In genomic region chr5:35390848-35391655, GRCm38 (mm10) we compare ENCODE assay signal across 12 mouse cellular contexts. TPM values are rescaled to one million over a fixed set of nuclear protein-coding genes. Genes with fewer than 3 reads are reported as not detected.
A peak's percentile ranks its signal among the peaks of the same experiment; 100 is the strongest.
DNase-seq lines count a peak whose midpoint lies in the region; ATAC-seq and TF ChIP-seq lines count a peak whose summit lies in the region.
"Had no signal": no experiment of that assay in that cellular context is flagged by ENCODE, and none has a peak within 500 bp of the region (broad histone marks: within the 10 kb centered on the region; RNA-seq: fewer than 3 reads in every experiment).

No protein-coding gene starts in this region.

- no peak for TF ChIP-seq CTCF in lung, embryonic 14.5 days (IDR thresholded peaks at IDR 0.05; ENCODE audit: low read depth)

- no peaks in the 10 kb centered on the region for H3K9me3 ChIP-seq in lung, embryonic 14.5 days (ENCODE audit: low read depth, low read length)
- 0 out of 2 replicates have a peak, but pooled peaks cover 5% of the 10 kb centered on the region for H3K9me3 ChIP-seq in limb, embryonic 12.5 days
- no peaks in the 10 kb centered on the region for H3K9me3 ChIP-seq in stomach, embryonic 14.5 days (ENCODE audit: control insufficient read depth, low read depth, low read length)

- H3K27ac ChIP-seq in lung, embryonic 14.5 days (ENCODE audit: low read depth) = no peak overlapping the region
- H3K27ac ChIP-seq in limb, embryonic 12.5 days = no peak overlapping the region
- H3K27ac ChIP-seq in stomach, embryonic 14.5 days (ENCODE audit: low read length) = no peak overlapping the region

- peaks cover 100% of the 10 kb centered on the region for H3K27me3 ChIP-seq in lung, embryonic 14.5 days (ENCODE audit: insufficient read depth, low read length)
- peaks cover 100% of the 10 kb centered on the region for H3K27me3 ChIP-seq in limb, embryonic 12.5 days
- H3K27me3 ChIP-seq in stomach, embryonic 14.5 days (ENCODE audit: control insufficient read depth, insufficient read depth, low read length) = peaks cover 98% of the 10 kb centered on the region

- peak; percentile 20 for DNase-seq in embryo, embryonic 9.5 days (ENCODE audit: extremely low spot score)
- DNase-seq in embryo, embryonic 10 days (ENCODE audit: low spot score) = no peak
- DNase-seq in lung, embryonic 14.5 days = no peak
- no peak for DNase-seq in lung, postnatal 10 days
- no peak for DNase-seq in left cerebral cortex, postnatal 14 days (ENCODE audit: low spot score in 2 of 2)
- no peak for DNase-seq in urinary bladder, postnatal 25 days (ENCODE audit: low spot score)
- DNase-seq: left cerebral cortex, postnatal 4 days; thymus, adult 18-20 months had no signal

- H3K4me2 ChIP-seq in lung, embryonic 14.5 days = peak overlapping the region; percentile 58
- peak overlapping the region; percentile 61 for H3K4me2 ChIP-seq in limb, embryonic 12.5 days
- H3K4me2 ChIP-seq in stomach, embryonic 14.5 days (replicated peaks; ENCODE audit: low read depth, low read length) = peak overlapping the region; percentile 40; the same call in 1 of the 2 replicates

- WGBS in lung, embryonic 14.5 days = 3% methylated on average over 22 of the region's 22 CpGs
- 2% methylated on average over 22 of the region's 22 CpGs for WGBS in limb, embryonic 12.5 days
- WGBS in stomach, embryonic 14.5 days = 4% methylated on average over 22 of the region's 22 CpGs

- no peak overlapping the region for H3K9ac ChIP-seq in lung, embryonic 14.5 days
- H3K9ac ChIP-seq in limb, embryonic 12.5 days (replicated peaks) = no peak overlapping the region
- no peak overlapping the region for H3K9ac ChIP-seq in stomach, embryonic 14.5 days (replicated peaks; ENCODE audit: low read depth, low read length)

- no peak for ATAC-seq in lung, embryonic 14.5 days (ENCODE audit: insufficient read depth)
- no peak for ATAC-seq in limb, embryonic 12.5 days (ENCODE audit: insufficient number of reproducible peaks, insufficient read depth, low FRiP score, low TSS enrichment, low read depth)
- ATAC-seq in stomach, embryonic 14.5 days (ENCODE audit: insufficient number of reproducible peaks, insufficient read depth, low FRiP score, low read depth) = no peak

- intact Hi-C loops in left cerebral cortex, postnatal 14 days (cut with DNase I) = no loop called here

- H3K4me1 ChIP-seq in lung, embryonic 14.5 days (ENCODE audit: insufficient read depth) = no peaks in the 10 kb centered on the region
- H3K4me1 ChIP-seq in limb, embryonic 12.5 days (replicated peaks) = peaks cover 20% of the 10 kb centered on the region
- 0 out of 2 replicates have a peak, but pooled peaks cover 12% of the 10 kb centered on the region for H3K4me1 ChIP-seq in stomach, embryonic 14.5 days (ENCODE audit: control insufficient read depth, insufficient read depth, low read length)

- H3K36me3 ChIP-seq in lung, embryonic 14.5 days (ENCODE audit: insufficient read depth) = no peaks in the 10 kb centered on the region
- no peaks in the 10 kb centered on the region for H3K36me3 ChIP-seq in limb, embryonic 12.5 days
- no peaks in the 10 kb centered on the region for H3K36me3 ChIP-seq in stomach, embryonic 14.5 days (ENCODE audit: control insufficient read depth, insufficient read depth, low read length)

- H3K4me3 ChIP-seq in lung, embryonic 14.5 days (ENCODE audit: low read depth, low read length) = peak overlapping the region; percentile 34
- H3K4me3 ChIP-seq in limb, embryonic 12.5 days (replicated peaks) = peak overlapping the region; percentile 40
- H3K4me3 ChIP-seq in stomach, embryonic 14.5 days (ENCODE audit: low read depth, low read length) = 0 out of 2 replicates have a peak overlapping the region, but pooled peaks have one; percentile 21
- H3K4me3 ChIP-seq: erythroblast, embryonic 14.5 days had no signal

RNA-seq across cellular contexts. Expression of gene Hmx1, which starts 2.1 kb away (rescaled TPM):
- polyA plus RNA-seq in lung, embryonic 14.5 days (2014; fragmentation: Nextera tagmentation; extraction: Ambion mirVana) = not detected in 2 replicates
- polyA plus RNA-seq in limb, embryonic 12.5 days (2016; fragmentation: Nextera tagmentation; extraction: Ambion mirVana) = 0.60 and 0.75 TPM in 2 replicates
- polyA plus RNA-seq in stomach, embryonic 14.5 days (2014; fragmentation: Nextera tagmentation; extraction: Ambion mirVana) = not detected in 2 replicates
- not detected for total RNA-seq in left cerebral cortex, postnatal 14 days (2021)
- total RNA-seq: left cerebral cortex, postnatal 4 days; neutrophil, adult 5-6 weeks had no signal
- polyA plus RNA-seq: erythroblast, embryonic 14.5 days had no signal
